Mouse (Mus musculus): ENCODE data around the gene Zfp449.
A peak's percentile ranks its signal among the peaks of the same experiment; 100 is the strongest.

The Zfp449 gene

GRCm38 (mm10) chrX:56346176-56346931, at the start of gene Zfp449:
Zfp449 (plus strand) TSS chrX:56346400.
- DNase-seq = peak; percentile 82

- DNase-seq = no peak
Observed at GRCm38 (mm10) chrX:56307597-56307996, 38.6 kb upstream of the Zfp449 start.

- DNase-seq = no peak
Observed at GRCm38 (mm10) chrX:56312813-56313212, 33.4 kb upstream of the Zfp449 start.

GRCm38 (mm10) chrX:56322096-56322495, 24.1 kb upstream of the Zfp449 start:
- no peak for DNase-seq

- no peak for DNase-seq
Observed at GRCm38 (mm10) chrX:56322731-56323130, 23.5 kb upstream of the Zfp449 start.

- DNase-seq = no peak
Observed at GRCm38 (mm10) chrX:56332046-56332445, 14.2 kb upstream of the Zfp449 start.

GRCm38 (mm10) chrX:56340305-56340704, 5.9 kb upstream of the Zfp449 start:
- DNase-seq = peak; percentile 8

- no peak for DNase-seq
Observed at GRCm38 (mm10) chrX:56342921-56343320, 3.3 kb upstream of the Zfp449 start.

GRCm38 (mm10) chrX:56346932-56347253, 693 bp downstream of the Zfp449 start:
- DNase-seq = peak; percentile 5

GRCm38 (mm10) chrX:56374431-56375128, 28.4 kb downstream of the Zfp449 start, which contains the start of gene Smim10l2a:
Smim10l2a (plus strand) TSS chrX:56374586.
- peak; percentile 35 for DNase-seq

- no peak for DNase-seq
Observed at GRCm38 (mm10) chrX:56380852-56381251, 34.7 kb downstream of the Zfp449 start.

- no peak for DNase-seq
Observed at GRCm38 (mm10) chrX:56384142-56384541, 37.9 kb downstream of the Zfp449 start.

GRCm38 (mm10) chrX:56404646-56405045, 58.4 kb downstream of the Zfp449 start:
- DNase-seq = no peak

GRCm38 (mm10) chrX:56405482-56405881, 59.3 kb downstream of the Zfp449 start:
- no peak for DNase-seq

GRCm38 (mm10) chrX:56406128-56406527, 59.9 kb downstream of the Zfp449 start:
- DNase-seq = no peak

Data from right cerebral cortex, postnatal 4 days (tissue).